Mouse (Mus musculus): ENCODE results near the gene Tfap4. TPM values are rescaled to one million over a fixed set of nuclear protein-coding genes. Genes with fewer than 3 reads are reported as not detected.
A peak's percentile ranks its signal among the peaks of the same experiment; 100 is the strongest.

The Tfap4 gene
- polyA plus RNA-seq, 1 experiment, result 13.6 TPM

DNA sequence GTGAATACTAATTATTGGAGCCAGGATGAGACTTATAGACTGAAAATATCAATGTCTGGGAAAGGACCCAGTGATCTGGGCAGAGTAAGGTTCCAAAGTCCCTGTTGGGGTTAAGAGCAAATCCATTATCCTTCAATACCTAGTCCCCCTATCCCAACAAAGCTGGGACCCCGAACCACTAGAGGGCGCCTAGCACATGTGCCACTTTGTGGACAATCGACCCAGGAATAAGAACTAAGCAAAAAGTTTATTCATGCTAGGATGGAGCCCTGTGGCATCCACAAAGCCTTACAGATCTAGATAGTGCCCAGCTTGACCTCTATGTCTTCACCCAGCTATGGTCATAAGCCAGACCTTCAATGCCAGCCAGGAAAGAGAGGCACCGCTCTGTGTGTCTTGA lies 8.3 kb upstream of the Tfap4 start:
- peak; percentile 85 for DNase-seq (ENCODE audit: low read depth)
- TF ChIP-seq POLR2A (IDR thresholded peaks at IDR 0.05; ENCODE audit: borderline replicate concordance, extremely low read depth, insufficient read depth, insufficient read length, poor library complexity, severe bottlenecking), result no peak
- TF ChIP-seq CTCF (IDR thresholded peaks at IDR 0.05; ENCODE audit: borderline replicate concordance, extremely low read depth, insufficient read depth, insufficient read length), result peak; percentile 84; the same call in 1 of the 2 replicates

DNA sequence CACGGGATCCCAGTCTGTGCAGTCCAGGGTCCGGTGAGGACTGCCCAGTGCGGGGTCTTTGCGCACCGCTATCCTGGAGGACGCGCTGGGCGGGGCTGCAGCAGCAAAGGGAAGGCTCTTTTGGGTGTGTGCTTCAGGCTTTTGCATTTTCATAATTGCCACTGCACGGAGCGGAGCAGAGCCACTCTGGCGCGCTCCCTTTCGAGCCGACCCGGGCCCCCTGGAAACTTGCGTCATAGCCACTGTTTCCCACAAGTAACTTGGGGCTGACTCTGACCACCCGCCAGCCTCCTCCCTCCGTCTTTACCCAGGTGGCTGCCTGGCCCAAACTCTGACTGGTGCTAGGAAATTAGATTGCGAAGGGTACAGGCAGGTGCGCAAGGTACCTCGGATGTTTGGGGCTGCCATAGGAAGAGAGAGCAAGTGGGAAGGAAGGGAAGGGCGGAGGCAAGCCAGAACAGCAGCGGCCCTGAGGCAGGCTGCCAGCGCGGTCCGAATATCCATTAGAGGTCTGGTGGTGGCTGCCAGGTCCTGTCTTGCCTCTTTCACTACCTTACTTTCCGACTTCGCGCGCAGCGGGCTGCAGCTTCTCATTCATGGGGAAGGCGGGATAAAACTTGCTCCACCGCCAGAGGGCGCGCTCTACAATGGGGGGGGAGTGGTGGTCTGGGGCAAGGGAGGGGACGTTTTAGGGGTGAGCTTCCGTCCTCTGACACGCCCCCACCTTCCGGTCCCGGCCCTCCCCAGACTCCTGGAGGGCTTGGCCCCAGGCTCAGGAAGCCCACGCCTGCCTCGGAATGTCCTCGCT lies 695 bp upstream of the Tfap4 start:
- DNase-seq (ENCODE audit: low read depth), result peak; percentile 68
- TF ChIP-seq POLR2A (IDR thresholded peaks at IDR 0.05; ENCODE audit: borderline replicate concordance, extremely low read depth, insufficient read depth, insufficient read length, poor library complexity, severe bottlenecking), result no peak
- TF ChIP-seq CTCF (IDR thresholded peaks at IDR 0.05; ENCODE audit: borderline replicate concordance, extremely low read depth, insufficient read depth, insufficient read length), result peak; percentile 58; the same call in 1 of the 2 replicates

DNA sequence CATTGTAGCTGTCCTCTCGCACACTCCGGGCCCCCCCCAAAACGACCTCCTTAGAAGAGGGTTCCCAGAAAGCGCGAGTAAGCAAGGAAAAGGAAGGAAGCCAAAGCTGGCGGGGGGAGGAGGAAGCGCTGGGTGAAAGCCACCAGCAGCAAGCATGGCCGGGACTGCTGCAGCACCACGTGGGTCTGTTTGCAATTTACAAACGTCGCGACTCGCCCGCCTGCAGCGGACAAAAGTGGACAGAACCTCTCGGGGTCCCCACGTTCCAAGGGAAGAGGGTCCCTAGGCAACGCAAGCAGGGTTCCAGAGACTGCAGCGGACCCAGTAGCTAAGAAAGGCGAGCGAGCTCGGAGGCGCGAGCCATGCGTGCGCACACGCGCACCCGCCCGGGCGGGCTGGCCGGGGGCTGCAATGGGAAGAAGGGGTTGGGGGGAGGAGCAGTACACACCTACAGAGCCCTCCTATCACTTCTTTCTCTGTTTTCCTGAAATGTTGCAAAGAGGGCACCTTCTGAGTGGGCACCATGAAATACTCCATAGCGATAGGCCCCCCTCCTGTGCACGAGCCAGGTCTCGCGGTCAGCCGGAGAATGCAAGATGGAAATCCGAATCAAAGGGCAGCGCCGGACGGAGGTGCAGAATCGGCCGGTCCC lies 548 bp downstream of the Tfap4 start:
- TF ChIP-seq POLR2A (IDR thresholded peaks at IDR 0.05; ENCODE audit: borderline replicate concordance, extremely low read depth, insufficient read depth, insufficient read length, poor library complexity, severe bottlenecking), result peak; percentile 72
- no peak for TF ChIP-seq CTCF (IDR thresholded peaks at IDR 0.05; ENCODE audit: borderline replicate concordance, extremely low read depth, insufficient read depth, insufficient read length)

DNA sequence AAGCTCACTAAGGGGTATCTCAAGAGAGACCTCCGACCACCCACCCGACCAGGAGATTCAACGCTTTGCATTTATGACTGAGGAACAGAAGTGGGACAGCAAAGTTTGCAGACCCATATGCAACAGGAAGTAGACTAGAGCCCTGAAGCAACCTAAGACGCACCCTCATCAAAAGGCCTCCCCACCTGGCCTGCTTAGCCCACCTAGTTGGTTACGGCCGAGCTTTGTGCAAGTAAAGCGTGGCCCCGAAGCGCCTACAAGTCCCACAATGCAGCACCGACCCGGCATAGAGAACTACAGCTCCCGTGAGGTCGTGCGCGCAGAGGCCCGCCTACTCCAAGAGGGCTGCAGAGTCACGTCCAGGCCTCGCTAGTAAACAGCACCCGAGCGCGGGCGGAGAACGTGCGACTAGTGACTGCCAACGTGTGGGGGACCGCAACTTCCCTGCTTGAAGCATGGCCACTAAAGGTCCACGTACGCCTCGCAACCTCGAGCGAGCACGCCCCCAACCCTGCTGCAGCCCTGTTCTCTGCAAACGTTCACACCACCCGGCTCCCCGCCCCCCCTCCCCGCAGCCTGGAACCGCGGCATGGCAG lies 1.2 kb downstream of the Tfap4 start:
- TF ChIP-seq POLR2A (IDR thresholded peaks at IDR 0.05; ENCODE audit: borderline replicate concordance, extremely low read depth, insufficient read depth, insufficient read length, poor library complexity, severe bottlenecking) (peak; percentile 41; the same call in 1 of the 2 replicates), CTCF (IDR thresholded peaks at IDR 0.05; ENCODE audit: borderline replicate concordance, extremely low read depth, insufficient read depth, insufficient read length) (no peak)
- peak; percentile 99 for DNase-seq (ENCODE audit: low read depth)

More for the DNA sequence above, 548 bp downstream of the Tfap4 start:
- peak; percentile 82 for DNase-seq (ENCODE audit: low read depth)

DNA sequence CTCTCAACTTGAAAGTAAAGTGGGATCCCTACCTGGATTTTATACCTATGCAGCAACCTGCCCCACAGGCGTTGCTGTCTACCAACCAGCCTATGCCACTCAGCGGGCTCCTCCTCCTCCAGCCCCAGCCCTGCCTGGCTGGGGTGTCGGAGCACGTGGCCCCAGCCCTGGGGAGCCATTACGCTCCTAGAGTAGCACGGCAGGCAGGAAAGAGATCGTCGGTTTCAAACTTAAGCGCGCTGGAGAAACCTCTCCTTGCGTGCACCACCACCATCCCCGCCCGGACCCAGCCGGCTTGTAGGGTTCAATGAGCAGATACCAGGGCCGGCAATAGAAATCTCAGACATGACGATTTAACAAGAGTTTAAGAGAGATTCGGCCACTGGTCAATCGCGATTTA lies 1.7 kb downstream of the Tfap4 start:
- TF ChIP-seq CTCF (IDR thresholded peaks at IDR 0.05; ENCODE audit: borderline replicate concordance, extremely low read depth, insufficient read depth, insufficient read length) (no peak), POLR2A (IDR thresholded peaks at IDR 0.05; ENCODE audit: borderline replicate concordance, extremely low read depth, insufficient read depth, insufficient read length, poor library complexity, severe bottlenecking) (no peak)
- DNase-seq (ENCODE audit: low read depth), result peak; percentile 77

DNA sequence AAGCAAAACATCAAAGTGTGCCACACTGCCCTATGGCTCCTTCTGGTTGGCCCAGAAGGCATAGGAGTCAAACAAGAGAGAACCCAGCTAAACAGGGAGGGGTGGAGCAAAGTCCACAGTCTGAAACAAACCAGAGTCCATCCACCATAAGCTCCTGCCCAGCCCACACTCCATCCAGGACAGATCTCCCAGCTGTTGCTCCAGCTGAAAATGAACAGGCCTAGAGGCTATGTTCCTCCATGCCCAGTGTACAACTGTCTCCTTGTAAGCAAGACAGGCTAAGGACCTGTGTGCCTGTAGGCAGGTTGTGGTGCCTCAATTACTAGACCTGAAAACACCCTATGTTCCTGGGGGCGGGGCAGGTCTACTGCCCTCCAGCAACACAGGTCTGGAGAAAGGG lies 2.6 kb downstream of the Tfap4 start:
- TF ChIP-seq CTCF (IDR thresholded peaks at IDR 0.05; ENCODE audit: borderline replicate concordance, extremely low read depth, insufficient read depth, insufficient read length), result no peak
- no peak for TF ChIP-seq POLR2A (IDR thresholded peaks at IDR 0.05; ENCODE audit: borderline replicate concordance, extremely low read depth, insufficient read depth, insufficient read length, poor library complexity, severe bottlenecking)
- no peak for DNase-seq (ENCODE audit: low read depth)

DNA sequence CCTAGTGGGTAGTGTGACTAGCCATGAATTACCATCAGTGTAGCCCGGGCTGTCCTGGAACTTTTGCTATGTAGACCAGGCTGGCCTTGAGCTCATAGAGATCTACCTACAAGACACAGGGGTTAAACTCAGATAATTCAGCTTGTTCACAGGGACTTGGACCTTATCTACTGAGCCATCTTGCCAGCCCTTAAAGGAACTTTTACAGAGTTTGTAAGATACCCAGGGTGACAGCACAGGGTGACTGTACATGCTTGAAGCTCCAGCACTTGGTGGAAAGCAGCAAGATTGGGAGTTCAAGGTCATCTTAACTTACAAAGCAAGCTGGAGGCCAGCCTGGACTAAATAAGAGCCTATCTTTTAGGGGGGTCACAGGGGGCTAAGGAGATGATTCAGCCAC lies 4.1 kb downstream of the Tfap4 start:
- DNase-seq (ENCODE audit: low read depth), result no peak
- TF ChIP-seq POLR2A (IDR thresholded peaks at IDR 0.05; ENCODE audit: borderline replicate concordance, extremely low read depth, insufficient read depth, insufficient read length, poor library complexity, severe bottlenecking) (no peak), CTCF (IDR thresholded peaks at IDR 0.05; ENCODE audit: borderline replicate concordance, extremely low read depth, insufficient read depth, insufficient read length) (no peak)

DNA sequence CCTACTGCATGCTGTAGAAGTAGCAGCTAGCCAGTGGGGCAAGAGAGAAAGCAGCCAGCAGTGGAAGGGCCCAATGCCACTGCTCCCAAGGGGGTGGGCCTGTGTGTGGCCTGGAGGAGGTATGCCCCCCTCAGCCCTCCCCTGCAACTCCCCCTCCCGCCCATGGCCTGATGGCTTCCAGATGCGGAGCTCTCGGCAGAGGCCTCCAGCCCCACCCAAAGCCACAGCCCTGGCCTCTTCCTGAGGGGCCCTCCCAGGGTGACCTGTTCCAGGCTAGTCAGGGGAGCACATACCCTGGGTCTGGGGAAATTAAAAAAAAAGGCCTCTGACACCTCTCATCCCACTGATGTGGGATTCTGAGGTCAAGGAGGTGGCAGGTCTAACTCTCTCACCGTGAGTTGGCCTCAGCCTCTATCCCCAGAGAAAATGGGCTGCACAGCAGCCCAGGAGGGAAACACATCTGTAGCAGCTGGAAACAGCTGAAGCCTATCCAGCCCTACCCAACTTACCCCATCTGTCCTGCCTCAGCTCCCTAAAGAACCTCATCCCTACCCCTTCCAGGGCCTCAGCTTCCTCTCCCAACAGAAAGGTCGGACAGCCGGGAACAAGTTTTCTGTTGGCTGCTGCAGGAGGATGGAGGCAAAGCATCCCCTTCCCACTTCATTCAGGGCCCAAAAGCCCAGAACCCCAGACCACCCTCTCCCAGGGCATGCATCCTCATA lies 6.7 kb downstream of the Tfap4 start:
- DNase-seq (ENCODE audit: low read depth), result no peak
- TF ChIP-seq POLR2A (IDR thresholded peaks at IDR 0.05; ENCODE audit: borderline replicate concordance, extremely low read depth, insufficient read depth, insufficient read length, poor library complexity, severe bottlenecking) (no peak), CTCF (IDR thresholded peaks at IDR 0.05; ENCODE audit: borderline replicate concordance, extremely low read depth, insufficient read depth, insufficient read length) (no peak)

DNA sequence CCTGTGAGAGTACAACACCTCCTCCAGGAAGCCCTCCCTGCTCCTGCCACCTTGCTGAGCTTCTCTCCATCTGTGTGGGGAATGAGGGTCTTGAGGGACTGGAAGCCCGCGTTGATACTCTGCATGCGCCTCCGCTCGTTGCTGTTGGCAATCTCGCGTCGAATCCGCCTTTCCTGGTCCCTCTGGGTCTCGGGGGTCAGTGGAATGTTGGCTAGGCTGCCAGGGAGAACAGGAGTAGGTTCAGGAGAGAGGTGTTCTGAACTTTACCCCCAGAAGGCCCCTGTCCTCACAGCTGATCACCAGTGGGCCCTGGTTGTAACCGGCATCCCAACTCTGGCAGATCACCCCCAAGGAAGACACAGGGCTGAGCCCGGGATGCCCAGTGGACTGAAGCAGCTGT lies 7.8 kb downstream of the Tfap4 start:
- DNase-seq (ENCODE audit: low read depth), result no peak
- TF ChIP-seq CTCF (IDR thresholded peaks at IDR 0.05; ENCODE audit: borderline replicate concordance, extremely low read depth, insufficient read depth, insufficient read length), result no peak
- no peak for TF ChIP-seq POLR2A (IDR thresholded peaks at IDR 0.05; ENCODE audit: borderline replicate concordance, extremely low read depth, insufficient read depth, insufficient read length, poor library complexity, severe bottlenecking)

DNA sequence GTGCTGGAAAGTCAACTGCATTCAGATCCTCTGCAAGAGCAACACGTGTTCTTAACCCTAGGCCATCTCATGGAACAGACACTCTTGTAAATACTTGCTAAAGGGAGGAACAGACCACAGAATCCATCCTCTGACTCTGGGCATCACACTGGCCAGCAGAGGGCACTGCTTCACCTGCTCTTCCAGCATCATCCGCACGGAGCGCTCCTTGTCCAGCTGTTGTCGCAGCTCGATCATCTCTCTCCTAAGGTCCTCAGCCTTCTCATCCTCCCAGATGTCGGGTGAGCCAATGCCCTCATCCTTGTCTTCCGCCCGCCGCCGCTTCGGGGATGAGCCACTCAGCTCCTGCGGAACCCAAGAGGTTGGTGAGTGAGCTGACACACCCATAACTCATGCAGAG lies 8.6 kb downstream of the Tfap4 start:
- peak; percentile 98 for TF ChIP-seq CTCF (IDR thresholded peaks at IDR 0.05; ENCODE audit: borderline replicate concordance, extremely low read depth, insufficient read depth, insufficient read length)
- TF ChIP-seq POLR2A (IDR thresholded peaks at IDR 0.05; ENCODE audit: borderline replicate concordance, extremely low read depth, insufficient read depth, insufficient read length, poor library complexity, severe bottlenecking), result no peak
- peak; percentile 80 for DNase-seq (ENCODE audit: low read depth)

Measured in brain, embryonic 14.5 days (tissue).